Mouse (Mus musculus) ES-Bruce4 (cell line): ENCODE measurements around the gene Adamts5.

Source experiments
- CTCF ChIP-seq: IDR thresholded peaks from one replicate; pipeline ENCODE4 v1.8.1; 2011; ENCODE audit warnings: low read depth, low read length
- EP300 ChIP-seq: IDR thresholded peaks from 2 replicates; pipeline ENCODE4 v1.6.1; 2011; ENCODE audit warnings: low read depth, low read length; ENCODE audit not compliant: insufficient read depth
- POLR2A ChIP-seq: IDR thresholded peaks from one replicate; pipeline ENCODE4 v1.8.1; 2011; ENCODE audit warnings: low read length; ENCODE audit not compliant: insufficient read depth

DNA sequence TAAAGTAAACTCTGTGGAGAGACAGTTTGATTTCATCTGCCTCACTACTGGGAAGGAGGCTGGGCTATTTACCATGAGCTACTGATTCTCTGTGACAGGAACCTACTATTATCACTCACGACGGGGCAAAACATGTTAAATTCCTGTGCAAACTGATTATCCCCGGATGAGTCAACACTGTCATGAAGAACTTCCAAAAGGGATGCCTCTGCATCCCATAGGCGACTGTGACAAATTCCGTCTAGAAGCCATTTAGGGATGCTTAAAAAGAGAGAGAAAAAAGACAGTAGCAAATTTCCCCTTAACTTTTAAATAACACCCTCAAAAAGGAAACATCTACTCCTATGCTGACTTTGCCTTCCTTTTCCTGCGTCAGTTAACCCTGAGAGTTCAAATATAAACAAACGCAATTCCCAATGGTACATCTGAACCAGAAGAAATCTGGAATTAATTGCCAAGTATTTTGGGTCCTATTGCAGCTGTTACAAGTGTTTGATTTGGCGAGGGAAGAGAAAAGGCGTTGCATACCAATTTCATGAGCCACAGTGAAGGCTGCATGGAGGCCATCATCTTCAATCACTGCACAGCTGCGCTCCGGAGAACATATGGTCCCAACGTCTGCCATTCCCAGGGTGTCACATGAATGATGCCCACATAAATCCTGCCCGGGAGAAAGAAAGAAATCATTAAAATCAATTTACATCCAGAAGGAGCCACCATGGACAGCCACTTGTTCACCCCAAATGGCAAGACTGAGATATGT lies 14.2 kb downstream of the Adamts5 start:
- TF ChIP-seq POLR2A (no peak), CTCF (no peak), EP300 (no peak)
